Mouse (Mus musculus) brain, adult 2 months (tissue): ENCODE data around the gene Lrrn1.

ENCODE experiments used
- DNase-seq: peaks from one replicate; pipeline ENCODE4 v3.0.0; 2011; ENCODE audit warnings: low read depth, low spot score

The Lrrn1 gene

GRCm38 (mm10) chr6:107528877-107529864 lies at the start of gene Lrrn1:
Gene Lrrn1, plus strand, starts transcription at chr6:107529768.
- peak; percentile 97 for DNase-seq

- no peak for DNase-seq
Observed at GRCm38 (mm10) chr6:107494491-107494890, 35.1 kb upstream of the Lrrn1 start.

- DNase-seq: no peak
Observed at GRCm38 (mm10) chr6:107495830-107496229, 33.7 kb upstream of the Lrrn1 start.

GRCm38 (mm10) chr6:107513716-107514115 lies 15.9 kb upstream of the Lrrn1 start:
- DNase-seq: peak; percentile 68

- DNase-seq: no peak
Observed at GRCm38 (mm10) chr6:107523953-107524352, 5.6 kb upstream of the Lrrn1 start.

- peak; percentile 74 for DNase-seq
Observed at GRCm38 (mm10) chr6:107529911-107530431, 403 bp downstream of the Lrrn1 start.

- peak; percentile 69 for DNase-seq
Observed at GRCm38 (mm10) chr6:107530621-107531285, 1.2 kb downstream of the Lrrn1 start.

- DNase-seq: no peak
Observed at GRCm38 (mm10) chr6:107531526-107532080, 2.0 kb downstream of the Lrrn1 start.

- no peak for DNase-seq
Observed at GRCm38 (mm10) chr6:107534533-107534932, 5.0 kb downstream of the Lrrn1 start.

- DNase-seq: no peak
Observed at GRCm38 (mm10) chr6:107536631-107537030, 7.1 kb downstream of the Lrrn1 start.

- peak; percentile 76 for DNase-seq
Observed at GRCm38 (mm10) chr6:107541222-107541621, 11.7 kb downstream of the Lrrn1 start.

GRCm38 (mm10) chr6:107541918-107542317 lies 12.3 kb downstream of the Lrrn1 start:
- DNase-seq: peak; percentile 88

- no peak for DNase-seq
Observed at GRCm38 (mm10) chr6:107546272-107546671, 16.7 kb downstream of the Lrrn1 start.

GRCm38 (mm10) chr6:107552511-107552910 lies 22.9 kb downstream of the Lrrn1 start:
- DNase-seq: no peak

- no peak for DNase-seq
Observed at GRCm38 (mm10) chr6:107555364-107555763, 25.8 kb downstream of the Lrrn1 start.

GRCm38 (mm10) chr6:107556996-107557395 lies 27.4 kb downstream of the Lrrn1 start:
- peak; percentile 93 for DNase-seq

- no peak for DNase-seq
Observed at GRCm38 (mm10) chr6:107557806-107558205, 28.2 kb downstream of the Lrrn1 start.

GRCm38 (mm10) chr6:107562255-107562654 lies 32.7 kb downstream of the Lrrn1 start:
- DNase-seq: no peak

GRCm38 (mm10) chr6:107566944-107567634 lies 37.5 kb downstream of the Lrrn1 start:
- DNase-seq: peak; percentile 92

- DNase-seq: no peak
Observed at GRCm38 (mm10) chr6:107574561-107574960, 45.0 kb downstream of the Lrrn1 start.

GRCm38 (mm10) chr6:107575405-107575804 lies 45.8 kb downstream of the Lrrn1 start:
- no peak for DNase-seq
